Mouse (Mus musculus): ENCODE results near the gene Edil3.

DNA sequence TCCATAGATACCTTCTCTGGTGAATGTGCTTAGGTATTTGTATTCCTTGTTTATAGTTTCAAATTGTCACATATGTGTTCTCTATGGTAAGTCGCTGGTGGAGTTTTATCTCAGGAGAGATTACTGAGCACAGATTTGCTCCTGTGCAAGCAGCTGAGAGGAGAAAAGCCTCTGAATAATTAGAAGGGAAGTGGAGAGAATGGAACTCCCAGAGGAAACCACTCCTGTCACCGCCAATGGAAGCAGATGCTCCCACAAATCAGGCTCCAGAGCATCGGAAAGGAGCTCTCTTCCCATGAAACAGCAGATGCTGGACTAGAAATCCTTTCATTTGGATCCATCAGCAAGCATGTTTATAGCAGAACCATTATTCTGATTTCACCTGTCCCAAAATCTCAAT is 534.0 kb downstream of the Edil3 start:
- TF ChIP-seq CTCF (IDR thresholded peaks at IDR 0.05; ENCODE audit: low read depth), result no peak
- TF ChIP-seq EP300 (optimal IDR thresholded peaks at IDR 0.05), result no peak
